Mouse (Mus musculus) testis, adult 10 weeks (tissue): ENCODE measurements around the gene Tle4. TPM values are rescaled to one million over a fixed set of nuclear protein-coding genes. Genes with fewer than 3 reads are reported as not detected.

Experiments
- polyA plus RNA-seq: library from polyadenylated mRNA; stranded (reverse); fragments of 350-450 nt; fragmentation: Illumina TruSeq; extraction: RNeasy Lipid Tissue Mini Kit (QIAGEN cat#74804); gene quantifications from one replicate; pipeline ENCODE4 v1.2.3, GENCODE M21; 2014; ENCODE audit warnings: low read depth, low replicate concordance

Gene Tle4
- polyA plus RNA-seq = 5.9 TPM

DNA sequence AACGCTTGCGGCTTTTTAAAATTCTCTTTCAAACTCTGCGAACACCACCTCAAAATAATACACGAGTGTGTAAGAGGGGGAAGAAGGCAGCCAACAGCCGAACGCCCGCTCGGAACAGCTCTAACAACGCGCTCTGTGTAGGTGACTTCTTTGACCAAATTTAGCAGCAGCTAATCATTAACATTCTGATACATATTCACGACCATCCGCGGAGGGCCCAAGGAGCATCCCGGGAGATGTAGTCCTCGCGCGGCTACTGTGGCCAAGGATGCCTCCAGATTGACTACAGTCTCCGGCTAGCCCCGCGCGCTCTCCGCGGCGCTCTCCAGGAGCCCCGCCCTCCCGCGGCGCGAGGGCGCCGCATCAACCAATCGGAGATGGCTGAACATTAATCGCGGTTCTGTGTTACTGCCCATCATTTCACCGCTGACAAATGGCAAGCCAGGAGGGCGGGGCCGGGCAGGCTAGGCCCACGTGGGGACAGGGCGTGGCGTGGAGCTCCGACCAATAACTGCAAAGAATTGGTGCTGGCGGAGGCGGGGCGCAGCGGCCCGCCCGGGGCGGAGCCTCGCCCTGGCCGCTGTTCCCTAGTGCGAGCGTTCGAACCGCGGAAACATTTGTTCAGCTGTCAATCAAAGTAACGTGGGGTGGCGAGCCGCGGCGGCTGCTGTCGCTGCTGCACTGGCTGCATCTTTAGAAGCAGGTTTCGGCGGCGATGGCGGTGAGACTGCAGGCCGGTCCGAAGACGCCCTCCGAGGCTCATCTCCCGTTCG, at the start of gene Tle4:
Gene Tle4 (minus strand): TSS at position 135 of the 773 bp plus-strand sequence.

